Mouse (Mus musculus) neural tube, embryonic 15.5 days (tissue): ENCODE data around the gene Aplp2. TPM values are rescaled to one million over a fixed set of nuclear protein-coding genes. Genes with fewer than 3 reads are reported as not detected.

ENCODE experiments used
- ATAC-seq: fragments of 200-750 bp; cut with Nextera tagmentation; 2 replicates; pipeline ENCODE4 v1.8.0; 2017; ENCODE audit warnings: mild to moderate bottlenecking, moderate TSS enrichment, moderate library complexity; ENCODE audit not compliant: low FRiP score
- H3K27ac ChIP-seq: fragments of 300-500 bp; sonication (generic); replicated peaks from 2 replicates; pipeline ENCODE4 v1.5.1; 2015; ENCODE audit warnings: mild to moderate bottlenecking, inconsistent platforms
- H3K27me3 ChIP-seq: fragments of 300-500 bp; sonication (generic); replicated peaks from 2 replicates; pipeline ENCODE4 v1.6.1; 2015; ENCODE audit warnings: inconsistent platforms
- H3K36me3 ChIP-seq: fragments of 300-500 bp; sonication (generic); 2 replicates; pipeline ENCODE4 v1.6.1; 2015; ENCODE audit warnings: inconsistent platforms
- H3K4me1 ChIP-seq: fragments of 300-500 bp; sonication (generic); 2 replicates; pipeline ENCODE4 v1.6.1; 2015; ENCODE audit warnings: inconsistent platforms
- H3K4me2 ChIP-seq: fragments of 300-500 bp; sonication (generic); 2 replicates; pipeline ENCODE4 v1.6.1; 2015; ENCODE audit warnings: inconsistent platforms, mild to moderate bottlenecking, moderate library complexity
- H3K4me3 ChIP-seq: fragments of 300-500 bp; sonication (generic); replicated peaks from 2 replicates; pipeline ENCODE4 v1.5.1; 2015; ENCODE audit warnings: mild to moderate bottlenecking, inconsistent platforms
- H3K9ac ChIP-seq: fragments of 300-500 bp; sonication (generic); replicated peaks from 2 replicates; pipeline ENCODE4 v1.6.1; 2015; ENCODE audit warnings: mild to moderate bottlenecking, inconsistent platforms
- H3K9me3 ChIP-seq: fragments of 300-500 bp; sonication (generic); replicated peaks from 2 replicates; pipeline ENCODE4 v1.6.1; 2016; ENCODE audit warnings: inconsistent platforms
- WGBS: fragments of 180-500 bp; shearing (Covaris S2); methylation state at CpG from one replicate; pipeline ENCODE4 v1.1.7; 2015; ENCODE audit warnings: mixed read lengths; 5-methylcytosine and 5-hydroxymethylcytosine counted together
- polyA plus RNA-seq: library from polyadenylated mRNA; unstranded; fragments of >200 nt; fragmentation: Nextera tagmentation; extraction: Ambion mirVana; gene quantifications from 2 replicates; pipeline ENCODE4 v1.2.1, GENCODE M21; 2015

Aplp2 gene
- polyA plus RNA-seq, 1 experiment from 2014 or later = 450 TPM

DNA sequence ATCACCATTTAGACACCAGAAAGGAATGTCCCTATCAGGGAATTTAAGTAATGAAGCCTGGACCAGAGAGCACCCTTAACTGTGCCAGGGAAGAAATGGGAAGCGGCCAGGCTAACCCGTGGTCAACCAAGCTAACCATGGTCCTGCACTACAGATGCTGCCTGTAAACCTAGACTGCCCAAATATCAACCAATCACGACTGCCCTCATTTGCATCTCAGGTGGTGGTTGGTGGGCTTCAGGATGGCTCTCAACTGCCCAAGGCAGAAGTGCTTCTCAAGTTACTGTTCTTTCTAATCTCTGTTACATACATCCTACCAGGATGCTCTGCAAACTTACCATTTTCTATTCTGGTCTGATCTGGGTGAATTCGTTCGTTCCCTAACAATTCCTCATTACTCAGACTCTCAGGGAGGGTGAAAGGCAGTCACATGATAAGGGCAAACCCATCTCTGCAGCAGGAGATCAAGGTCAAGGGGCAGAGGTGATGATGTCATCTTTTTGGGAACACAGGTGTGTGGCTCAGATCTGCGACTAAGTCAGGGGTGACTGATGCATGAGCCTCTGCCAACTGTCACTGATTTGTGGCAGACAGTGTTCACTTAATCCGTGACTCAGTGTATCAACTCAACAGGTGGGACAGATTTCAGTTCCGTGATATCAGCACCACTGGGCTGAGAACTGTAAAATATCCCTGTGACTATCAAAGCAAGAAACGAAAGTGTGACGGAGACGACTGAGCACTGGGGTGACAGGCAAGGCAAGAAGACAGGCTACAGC is 92.9 kb downstream of the Aplp2 start:
- no peaks in the 10 kb centered on the region for H3K27me3 ChIP-seq

GRCm38 (mm10) chr9:31117488-31117887 is 94.1 kb downstream of the Aplp2 start:
- Histone ChIP-seq H3K36me3 (no peaks in the 10 kb centered on the region), H3K4me1 (0 out of 2 replicates have a peak, but pooled peaks cover 3% of the 10 kb centered on the region), H3K9ac (no peak overlapping the region), H3K27ac (no peak overlapping the region), H3K27me3 (no peaks in the 10 kb centered on the region), H3K4me3 (no peak overlapping the region), H3K4me2 (no peak overlapping the region), H3K9me3 (no peaks in the 10 kb centered on the region)
- no peak for ATAC-seq
- 88% methylated on average over 6 of the region's 6 CpGs for WGBS

More for the DNA sequence above, 92.9 kb downstream of the Aplp2 start:
- Histone ChIP-seq H3K4me2 (no peak overlapping the region), H3K9ac (no peak overlapping the region), H3K4me3 (no peak overlapping the region), H3K27ac (no peak overlapping the region), H3K36me3 (no peaks in the 10 kb centered on the region), H3K4me1 (0 out of 2 replicates have a peak, but pooled peaks cover 3% of the 10 kb centered on the region), H3K9me3 (no peaks in the 10 kb centered on the region)
- no peak for ATAC-seq
- WGBS = 42% methylated on average over 11 of the region's 11 CpGs

- 93% methylated on average over 11 of the region's 11 CpGs for whole genome bisulfite sequencing
Measured at GRCm38 (mm10) chr9:31117088-31117487, 94.5 kb downstream of the Aplp2 start.

GRCm38 (mm10) chr9:31115586-31115985 is 96.0 kb downstream of the Aplp2 start:
- Histone ChIP-seq H3K27ac (no peak overlapping the region), H3K4me3 (no peak overlapping the region), H3K27me3 (no peaks in the 10 kb centered on the region), H3K9me3 (no peaks in the 10 kb centered on the region), H3K4me1 (no peaks in the 10 kb centered on the region), H3K4me2 (no peak overlapping the region), H3K36me3 (no peaks in the 10 kb centered on the region), H3K9ac (no peak overlapping the region)
- no peak for ATAC-seq

More at GRCm38 (mm10) chr9:31117088-31117487, 94.5 kb downstream of the Aplp2 start:
- Histone ChIP-seq H3K27me3 (no peaks in the 10 kb centered on the region), H3K4me3 (no peak overlapping the region), H3K4me2 (no peak overlapping the region), H3K9me3 (no peaks in the 10 kb centered on the region), H3K27ac (no peak overlapping the region), H3K36me3 (no peaks in the 10 kb centered on the region), H3K9ac (no peak overlapping the region), H3K4me1 (0 out of 2 replicates have a peak, but pooled peaks cover under 1% of the 10 kb centered on the region)
- ATAC-seq = no peak

GRCm38 (mm10) chr9:31108464-31108863 is 103.2 kb downstream of the Aplp2 start:
- no peaks in the 10 kb centered on the region for H3K4me1 ChIP-seq
- H3K4me2 ChIP-seq = no peak overlapping the region
- H3K4me3 ChIP-seq = no peak overlapping the region
- no peaks in the 10 kb centered on the region for H3K9me3 ChIP-seq
- ATAC-seq = no peak
- no peak overlapping the region for H3K9ac ChIP-seq
- H3K27ac ChIP-seq = no peak overlapping the region
- WGBS = 91% methylated on average over 8 of the region's 8 CpGs
- H3K27me3 ChIP-seq = no peaks in the 10 kb centered on the region
- no peaks in the 10 kb centered on the region for H3K36me3 ChIP-seq

Other genes starting within 250 kb of the Aplp2 start
- gene Zbtb44, start 181.2 kb downstream of the Aplp2 start, polyA plus RNA-seq = 3.5 and 5.1 TPM in 2 replicates
- 0.42 and 9.7 TPM in 2 replicates for gene St14, start 80.0 kb downstream of the Aplp2 start, polyA plus RNA-seq
- gene Prdm10, start 68.7 kb upstream of the Aplp2 start, polyA plus RNA-seq = 6.4 and 7.3 TPM in 2 replicates
- 22.9 and 24.5 TPM in 2 replicates for gene Nfrkb, start 174.4 kb upstream of the Aplp2 start, polyA plus RNA-seq